Mouse (Mus musculus): ENCODE data around the gene Lzts2. TPM values are rescaled to one million over a fixed set of nuclear protein-coding genes. Genes with fewer than 3 reads are reported as not detected.

Gene Lzts2
- total RNA-seq, 2 experiments from 2014 or later = 1.4 to 3.8 TPM

DNA sequence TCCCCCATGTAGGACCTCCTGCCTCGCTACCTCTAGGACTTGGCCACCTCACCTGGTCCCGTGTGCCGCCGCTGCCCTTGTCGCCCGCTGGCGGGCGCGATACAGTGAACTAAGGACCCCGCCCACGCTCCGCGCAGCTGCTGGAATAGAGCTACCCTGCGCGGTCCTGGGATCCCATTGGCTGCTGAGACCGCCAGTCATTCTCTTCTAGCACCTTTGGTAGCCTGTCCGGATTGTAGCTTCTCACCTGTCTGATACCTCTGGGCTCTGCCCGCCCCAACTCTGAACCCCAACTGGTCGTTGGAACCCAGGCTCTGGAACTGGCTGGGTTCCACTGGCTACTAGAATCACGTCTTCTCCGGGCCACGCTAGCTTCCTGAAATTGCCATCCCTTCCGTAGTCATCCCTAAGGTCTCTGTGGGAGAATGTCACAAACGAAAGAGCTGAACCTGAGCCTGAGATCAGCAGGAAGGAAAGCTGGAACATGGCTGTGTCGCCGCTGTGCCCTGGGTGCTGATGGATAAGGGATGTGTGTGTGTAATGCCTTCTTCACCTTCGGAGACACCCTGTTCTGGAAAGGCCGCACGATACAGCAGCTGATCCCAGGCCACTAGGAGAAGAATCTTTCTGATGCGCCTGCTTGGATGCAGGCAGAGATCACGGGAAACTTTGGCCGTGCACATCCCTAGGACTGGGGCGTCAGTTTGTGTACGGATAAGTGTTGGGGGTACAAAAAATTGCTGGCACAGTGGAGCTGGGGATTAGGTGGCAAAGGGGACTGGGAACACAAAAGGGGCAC lies 32.5 kb downstream of the Lzts2 start:
- ATAC-seq (replicated peaks; ENCODE audit: low FRiP score, poor library complexity, severe bottlenecking) = peak; percentile 46

DNA sequence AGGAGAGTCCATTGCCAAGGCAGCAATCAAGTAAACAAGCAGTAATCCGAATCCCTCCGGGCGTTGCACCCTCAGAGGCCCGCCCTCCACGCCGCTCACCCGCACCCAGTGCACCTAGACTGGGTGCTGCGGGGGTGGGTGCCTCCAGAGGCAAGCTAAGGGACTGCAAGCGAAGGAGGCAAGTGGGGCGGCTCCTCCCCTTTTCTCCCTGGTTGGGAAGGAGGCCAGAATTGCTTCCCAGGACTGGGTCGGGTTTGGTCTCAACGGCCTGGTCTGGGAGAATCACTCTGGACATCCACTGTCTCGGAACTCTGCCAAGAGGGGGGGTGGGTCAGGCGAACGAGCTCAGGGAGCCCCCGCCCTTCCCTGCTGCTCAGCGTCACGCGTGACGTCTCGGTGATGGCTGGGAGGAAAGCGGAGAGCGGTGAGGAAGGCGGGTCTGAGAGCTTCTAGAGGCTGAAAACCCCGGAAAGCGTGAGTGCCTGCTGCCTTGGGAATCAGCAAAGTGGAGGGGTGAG lies 33.3 kb downstream of the Lzts2 start, which contains the start of gene Sfxn3:
Gene Sfxn3, plus strand, starts transcription at position 87 of the 518 bp plus-strand sequence.
- peak; percentile 94 for ATAC-seq (replicated peaks; ENCODE audit: low FRiP score, poor library complexity, severe bottlenecking)

DNA sequence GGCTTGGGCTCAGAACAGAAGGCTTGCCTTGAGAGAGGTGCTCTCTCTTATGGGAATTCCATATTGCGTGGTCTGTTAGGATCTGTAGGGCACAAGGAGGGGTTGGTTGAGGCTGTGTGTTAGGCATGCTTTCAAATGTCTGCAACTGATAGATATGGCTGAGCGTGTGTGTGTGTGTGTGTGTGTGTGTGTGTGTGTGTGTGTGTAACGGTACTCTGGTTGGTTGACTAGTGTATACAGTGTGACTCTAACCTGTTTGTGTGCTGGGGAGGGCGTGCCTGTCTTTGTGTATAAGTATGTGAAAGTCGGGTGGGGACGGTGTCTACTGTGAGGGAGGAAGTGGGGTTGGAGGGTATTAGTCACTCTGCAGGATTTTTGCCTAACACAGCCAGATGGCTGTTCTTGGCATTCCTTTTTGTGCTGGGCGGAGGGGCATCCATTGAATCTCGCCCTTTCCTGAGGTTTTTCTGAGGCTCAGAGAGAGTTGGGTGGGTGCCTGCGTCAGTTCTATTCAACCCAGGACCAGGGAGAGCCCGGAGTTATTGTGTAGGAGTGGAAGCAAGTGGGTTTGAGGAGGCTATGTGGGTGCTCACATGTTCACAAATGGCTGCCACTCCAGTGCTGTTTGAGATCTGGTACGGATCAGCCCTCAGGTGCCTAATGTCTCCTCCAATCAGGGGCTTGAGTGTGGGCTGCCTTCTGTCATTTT lies 33.9 kb downstream of the Lzts2 start:
- peak; percentile 54 for ATAC-seq (replicated peaks; ENCODE audit: low FRiP score, poor library complexity, severe bottlenecking)

DNA sequence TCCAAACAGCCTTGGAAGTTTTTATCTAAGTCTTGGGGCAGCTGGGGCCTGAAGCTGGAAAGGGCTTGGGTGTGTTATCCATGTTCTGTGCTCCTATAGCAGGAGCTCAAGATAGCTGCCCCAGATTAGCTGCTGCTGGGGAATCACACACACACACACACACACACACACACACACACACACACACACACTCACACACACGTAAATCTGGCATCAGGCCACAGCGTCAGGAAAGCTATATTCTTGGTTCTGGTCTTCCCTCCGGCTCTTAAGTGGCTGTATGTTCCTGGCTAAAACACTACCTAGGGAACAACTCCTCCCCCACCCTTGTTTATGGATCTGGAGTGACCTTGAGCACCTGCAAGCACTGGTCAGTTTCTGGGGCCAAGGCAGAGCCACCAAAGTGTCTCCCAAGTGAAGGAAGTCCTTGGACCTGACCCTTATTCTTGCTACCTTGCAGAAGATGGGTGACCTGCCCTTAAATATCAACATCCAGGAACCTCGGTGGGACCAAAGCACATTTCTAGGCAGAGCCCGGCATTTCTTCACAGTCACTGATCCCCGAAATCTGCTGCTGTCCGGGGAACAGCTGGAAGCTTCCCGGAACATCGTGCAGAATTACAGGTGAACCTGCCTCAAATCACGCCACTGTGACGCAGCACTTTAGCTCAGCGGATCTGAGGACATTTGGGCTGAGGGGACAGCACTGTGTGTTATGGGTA lies 34.6 kb downstream of the Lzts2 start:
- no peak for ATAC-seq (replicated peaks; ENCODE audit: low FRiP score, poor library complexity, severe bottlenecking)

GRCm38 (mm10) chr19:45049523-45049922 lies 35.3 kb downstream of the Lzts2 start:
- no peak for ATAC-seq (replicated peaks; ENCODE audit: low FRiP score, poor library complexity, severe bottlenecking)

- no peak for ATAC-seq (replicated peaks; ENCODE audit: low FRiP score, poor library complexity, severe bottlenecking)
Observed at GRCm38 (mm10) chr19:45053451-45053850, 39.2 kb downstream of the Lzts2 start.

GRCm38 (mm10) chr19:45054892-45055690 lies 40.9 kb downstream of the Lzts2 start:
- ATAC-seq (replicated peaks; ENCODE audit: low FRiP score, poor library complexity, severe bottlenecking) = no peak

GRCm38 (mm10) chr19:45056364-45056763 lies 42.1 kb downstream of the Lzts2 start:
- no peak for ATAC-seq (replicated peaks; ENCODE audit: low FRiP score, poor library complexity, severe bottlenecking)

DNA sequence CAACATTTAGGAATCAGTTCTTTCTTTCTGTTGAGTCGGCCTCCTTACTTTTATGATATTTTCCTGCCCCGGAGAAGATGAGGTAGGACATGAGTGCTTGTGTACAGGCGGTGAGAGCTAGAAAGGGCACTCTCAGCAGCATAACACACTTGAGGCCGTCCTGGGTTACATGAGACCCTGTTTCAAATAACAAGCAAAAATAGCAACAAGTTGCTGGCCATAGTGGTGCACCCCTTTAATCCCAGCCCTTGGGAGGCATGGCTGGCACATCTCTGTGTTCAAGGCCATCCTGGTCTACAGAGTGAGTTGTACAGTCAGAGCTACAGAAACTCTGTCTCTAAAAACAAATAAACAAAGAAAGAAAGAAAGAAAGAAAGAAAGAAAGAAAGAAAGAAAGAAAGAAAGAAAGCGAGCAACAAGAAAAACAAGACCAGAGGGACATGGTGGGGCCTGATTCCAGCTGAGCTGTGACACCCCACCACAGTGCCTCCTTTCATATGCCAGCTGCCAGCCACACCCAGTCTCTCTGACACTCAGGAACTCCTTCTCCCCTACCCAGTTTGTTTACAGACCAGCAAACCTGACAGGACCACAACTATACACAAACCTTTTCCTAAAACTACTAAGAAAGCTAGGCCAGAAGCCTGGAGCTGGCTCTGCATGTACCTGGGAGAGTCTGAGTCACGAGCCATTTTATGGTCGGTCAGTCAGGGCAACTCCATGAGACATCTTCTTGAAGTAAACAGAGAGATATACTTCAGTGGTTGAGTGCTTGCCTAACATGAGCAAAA lies 42.9 kb downstream of the Lzts2 start:
- no peak for ATAC-seq (replicated peaks; ENCODE audit: low FRiP score, poor library complexity, severe bottlenecking)

GRCm38 (mm10) chr19:45057724-45058112 lies 43.5 kb downstream of the Lzts2 start:
- no peak for ATAC-seq (replicated peaks; ENCODE audit: low FRiP score, poor library complexity, severe bottlenecking)

DNA sequence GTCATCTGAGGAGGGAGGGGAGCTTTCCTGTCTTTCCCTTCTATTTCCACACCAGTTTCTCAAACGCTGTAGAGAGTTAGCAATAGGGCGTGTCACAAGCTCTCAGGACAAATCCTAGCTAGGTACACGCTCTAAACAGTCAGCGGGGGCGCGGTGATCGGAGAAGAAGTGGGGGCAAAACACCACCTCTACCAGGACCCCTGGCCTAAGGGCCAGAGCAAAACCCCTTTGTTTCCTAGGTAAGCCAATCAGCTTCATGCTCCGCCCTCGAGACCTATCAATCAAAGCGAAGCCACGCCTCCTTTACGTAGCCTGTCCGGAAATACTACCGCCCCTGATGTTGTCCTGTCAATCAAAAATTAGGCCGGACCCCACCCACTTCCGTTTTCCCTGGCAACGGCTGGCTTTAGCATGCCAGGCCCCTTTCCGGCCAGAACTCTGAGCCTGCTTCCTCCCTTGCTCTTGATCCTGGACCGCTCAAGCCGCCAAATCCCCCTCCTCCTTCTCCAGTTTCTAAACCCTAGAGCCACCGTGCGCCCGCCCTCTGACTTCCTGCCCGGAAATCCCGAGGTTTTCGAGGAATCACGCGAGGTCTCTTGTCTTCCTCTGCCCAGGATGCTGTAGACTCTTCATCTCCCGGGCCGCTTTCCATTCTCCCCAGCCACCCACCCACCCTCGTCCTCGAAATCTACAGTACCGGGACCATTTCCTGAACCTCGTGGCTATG lies 44.1 kb downstream of the Lzts2 start:
- peak; percentile 91 for ATAC-seq (replicated peaks; ENCODE audit: low FRiP score, poor library complexity, severe bottlenecking)

- ATAC-seq (replicated peaks; ENCODE audit: low FRiP score, poor library complexity, severe bottlenecking) = peak; percentile 65
Observed at GRCm38 (mm10) chr19:45058841-45059240, 44.6 kb downstream of the Lzts2 start.

DNA sequence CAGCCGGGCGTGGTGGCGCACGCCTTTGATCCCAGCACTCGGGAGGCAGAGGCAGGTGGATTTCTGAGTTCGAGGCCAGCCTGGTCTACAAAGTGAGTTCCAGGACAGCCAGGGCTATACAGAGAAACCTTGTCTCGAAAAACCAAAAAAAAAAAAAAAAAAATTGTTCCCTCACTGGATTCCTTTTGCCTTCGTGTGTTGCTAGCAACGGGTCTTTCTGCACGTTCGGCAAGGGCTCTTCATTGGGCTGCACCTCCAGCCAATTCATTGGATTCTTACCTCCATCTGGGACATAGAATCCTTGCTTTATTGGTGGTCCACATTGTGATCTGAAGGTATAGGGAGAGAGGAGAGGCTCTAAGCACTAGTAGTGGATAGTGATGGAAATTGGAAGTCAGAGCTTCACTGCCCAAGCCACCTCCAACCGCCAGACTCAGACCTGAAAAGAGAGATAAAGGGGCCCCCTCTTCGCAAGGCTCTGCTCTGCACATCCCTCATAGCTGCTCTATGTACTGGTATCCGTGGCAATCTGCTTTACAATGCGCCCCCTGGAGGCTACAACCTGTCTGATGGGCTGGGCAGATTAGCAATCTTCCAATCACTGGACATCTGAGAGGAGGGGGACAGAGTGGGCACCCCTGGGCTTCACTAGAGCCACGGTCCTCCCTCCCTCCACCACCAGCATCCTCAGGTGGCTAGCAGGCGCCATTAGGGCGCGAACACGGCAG lies 49.5 kb downstream of the Lzts2 start:
- no peak for ATAC-seq (replicated peaks; ENCODE audit: low FRiP score, poor library complexity, severe bottlenecking)

GRCm38 (mm10) chr19:45065226-45065625 lies 51.0 kb downstream of the Lzts2 start:
- no peak for ATAC-seq (replicated peaks; ENCODE audit: low FRiP score, poor library complexity, severe bottlenecking)

GRCm38 (mm10) chr19:45067170-45067569 lies 53.0 kb downstream of the Lzts2 start:
- no peak for ATAC-seq (replicated peaks; ENCODE audit: low FRiP score, poor library complexity, severe bottlenecking)

DNA sequence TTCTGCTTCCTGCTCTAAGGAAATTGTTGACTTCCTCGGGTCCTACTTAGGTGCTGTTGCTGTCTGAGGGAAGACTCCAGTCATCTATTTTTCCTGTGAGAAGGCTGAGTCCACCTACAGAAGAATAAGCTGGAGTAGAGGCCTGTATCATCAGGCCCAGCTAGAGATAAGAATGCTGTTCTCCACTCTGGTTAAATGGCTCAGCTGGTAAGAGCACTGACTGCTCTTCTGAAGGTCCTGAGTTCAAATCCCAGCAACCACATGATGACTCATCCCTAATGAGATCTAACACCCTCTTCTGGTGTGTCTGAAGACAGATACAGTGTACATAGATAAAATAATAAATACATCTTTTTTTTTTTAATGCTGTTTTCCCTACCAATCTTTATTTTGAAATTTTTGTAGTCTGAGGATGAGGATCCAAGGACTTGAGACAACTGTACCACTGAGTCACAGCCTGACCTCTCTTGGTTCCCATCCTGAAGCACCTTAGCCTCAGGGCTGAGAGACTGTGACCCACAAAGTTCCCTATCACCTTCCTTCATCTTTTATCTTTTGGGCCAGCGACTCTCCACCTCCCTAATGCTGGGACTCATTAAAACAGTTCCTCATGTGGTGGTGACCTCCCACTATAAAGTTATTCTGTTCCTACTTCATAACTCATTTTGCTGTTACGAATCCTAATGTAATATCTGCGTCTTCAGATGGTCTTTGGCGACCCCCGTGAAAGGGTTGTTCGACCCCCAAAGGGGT lies 53.7 kb downstream of the Lzts2 start:
- ATAC-seq (replicated peaks; ENCODE audit: low FRiP score, poor library complexity, severe bottlenecking) = no peak
